Mouse (Mus musculus): ENCODE data around the gene Tril.

DNA sequence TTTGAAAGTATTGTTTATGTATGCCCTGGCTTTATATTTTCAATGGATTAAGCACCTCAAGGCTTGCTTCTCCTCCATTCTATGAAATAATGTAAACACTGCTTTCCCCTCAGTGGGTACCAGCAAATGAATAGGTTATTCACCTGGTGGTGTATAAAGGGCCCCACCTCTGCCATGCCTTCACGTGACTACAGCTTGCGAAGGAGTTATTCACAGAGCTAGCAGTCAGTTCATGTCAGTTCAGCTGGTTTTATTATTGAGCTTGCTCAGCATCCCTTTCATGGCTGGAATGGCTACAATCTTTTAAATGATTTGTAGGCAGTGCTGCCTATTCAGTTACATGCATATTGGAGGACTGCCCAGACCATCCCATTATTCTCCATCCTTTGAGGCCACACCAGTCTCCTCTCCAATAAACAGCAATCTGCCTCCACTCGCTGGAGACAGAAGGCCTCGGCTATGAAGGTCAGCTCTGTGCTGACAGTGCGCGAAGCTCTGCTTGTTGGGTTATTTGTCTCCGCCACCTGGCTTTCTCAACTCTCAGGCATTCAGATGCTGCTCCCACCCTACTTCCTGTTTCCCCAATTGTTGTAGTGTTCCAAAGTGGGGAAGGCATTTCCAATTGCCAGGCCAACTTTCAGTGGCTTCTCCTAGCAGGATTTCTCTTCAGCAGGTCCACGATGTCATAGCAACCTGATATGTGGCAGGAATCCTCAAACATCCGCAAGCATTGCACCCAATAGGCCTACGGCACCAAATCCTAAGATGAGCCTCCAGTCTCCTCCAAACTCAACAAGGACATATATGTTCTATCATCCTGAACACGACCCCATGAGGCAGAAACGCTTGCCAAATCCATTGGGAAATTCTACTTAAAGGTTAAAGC, 34.6 kb upstream of the Tril start:
- TF ChIP-seq CTCF (IDR thresholded peaks at IDR 0.05; ENCODE audit: low read depth) (no peak), EP300 (IDR thresholded peaks at IDR 0.05; ENCODE audit: low read depth) (no peak)

All from liver, postnatal 0 days (tissue).